Mouse (Mus musculus) T-helper 17 cell (primary cell): ENCODE results near the gene Tbx3.

ENCODE experiments used
- in situ Hi-C, 2 experiments: fragments of 300-600 bp; cut with MboI, MseI; formaldehyde crosslinking; loops; 1 replicate in 1 of 2; 2 replicates in 1 of 2; pipeline ENCODE4 v1.15.1; 2025; ENCODE audit warnings: high pct_unique_total_duplicates in 2 of 2

Tbx3 gene

DNA sequence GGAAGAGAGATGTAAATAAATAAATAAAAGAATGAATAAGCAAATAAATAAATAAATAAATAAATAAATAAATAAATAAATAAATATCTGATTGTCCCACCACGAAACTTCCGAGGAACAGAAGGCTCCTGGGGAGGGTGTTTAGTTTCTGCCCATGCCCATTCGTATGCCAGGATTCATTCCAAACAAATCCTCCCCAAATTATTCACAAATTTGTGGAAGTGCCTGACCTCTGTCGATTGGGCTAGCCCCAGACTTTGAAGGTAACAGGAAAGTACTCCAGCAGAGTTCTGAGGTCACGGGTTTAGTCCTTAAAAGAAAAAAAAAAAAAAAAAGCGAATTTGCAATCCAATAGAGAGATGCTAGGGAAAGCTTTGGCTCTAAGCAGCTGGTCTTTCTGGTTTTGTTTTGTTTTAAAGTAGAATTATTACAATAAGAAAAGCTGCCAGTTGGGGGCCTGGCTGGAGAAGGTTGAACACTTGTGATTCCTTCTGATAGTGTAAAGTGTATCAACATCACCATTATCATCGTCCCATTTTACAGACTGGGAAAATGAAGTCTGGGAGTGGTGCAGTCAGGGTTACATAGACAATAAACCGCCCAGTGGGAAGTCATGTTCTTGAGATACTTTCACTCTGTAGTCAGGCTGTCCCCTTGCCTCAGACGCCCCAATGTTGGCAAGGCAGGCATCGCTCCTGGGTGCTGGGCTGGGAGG is 9.3 kb downstream of the Tbx3 start:
- in situ Hi-C loops: loop anchor here in 1 of 2 experiments (25.0 kb wide), 1 partner anchor 1392 kb away; no protein-coding TSS in a partner anchor

DNA sequence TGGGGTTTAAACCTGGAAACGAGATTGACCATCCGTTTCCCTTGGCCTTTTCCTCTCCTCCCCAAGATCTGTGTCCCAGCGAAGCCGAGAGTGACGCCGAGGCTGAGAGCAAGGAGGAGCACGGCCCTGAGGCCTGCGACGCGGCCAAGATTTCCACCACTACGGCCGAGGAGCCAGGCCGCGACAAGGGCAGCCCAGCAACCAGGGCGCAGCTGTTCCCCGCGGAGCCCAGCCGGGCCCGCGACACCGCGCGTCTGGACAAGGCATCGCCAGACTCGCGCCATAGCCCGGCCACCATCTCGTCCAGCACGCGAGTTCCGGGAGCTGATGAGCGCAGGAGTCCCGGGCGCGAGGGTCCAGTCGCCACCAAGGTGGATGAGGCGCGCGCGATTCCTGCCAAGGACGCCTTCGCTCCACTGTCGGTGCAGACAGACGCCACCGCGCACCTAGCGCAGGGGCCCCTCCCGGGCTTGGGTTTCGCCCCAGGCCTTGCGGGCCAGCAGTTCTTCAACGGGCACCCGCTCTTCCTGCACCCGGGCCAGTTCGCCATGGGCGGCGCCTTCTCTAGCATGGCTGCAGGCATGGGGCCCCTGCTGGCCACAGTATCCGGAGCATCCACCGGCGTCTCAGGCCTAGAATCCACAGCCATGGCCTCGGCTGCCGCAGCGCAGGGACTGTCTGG is 10.0 kb downstream of the Tbx3 start:
- in situ Hi-C loops: loop anchor here in 1 of 2 experiments (25.0 kb wide), 1 partner anchor 1393 kb away; no protein-coding TSS in a partner anchor

DNA sequence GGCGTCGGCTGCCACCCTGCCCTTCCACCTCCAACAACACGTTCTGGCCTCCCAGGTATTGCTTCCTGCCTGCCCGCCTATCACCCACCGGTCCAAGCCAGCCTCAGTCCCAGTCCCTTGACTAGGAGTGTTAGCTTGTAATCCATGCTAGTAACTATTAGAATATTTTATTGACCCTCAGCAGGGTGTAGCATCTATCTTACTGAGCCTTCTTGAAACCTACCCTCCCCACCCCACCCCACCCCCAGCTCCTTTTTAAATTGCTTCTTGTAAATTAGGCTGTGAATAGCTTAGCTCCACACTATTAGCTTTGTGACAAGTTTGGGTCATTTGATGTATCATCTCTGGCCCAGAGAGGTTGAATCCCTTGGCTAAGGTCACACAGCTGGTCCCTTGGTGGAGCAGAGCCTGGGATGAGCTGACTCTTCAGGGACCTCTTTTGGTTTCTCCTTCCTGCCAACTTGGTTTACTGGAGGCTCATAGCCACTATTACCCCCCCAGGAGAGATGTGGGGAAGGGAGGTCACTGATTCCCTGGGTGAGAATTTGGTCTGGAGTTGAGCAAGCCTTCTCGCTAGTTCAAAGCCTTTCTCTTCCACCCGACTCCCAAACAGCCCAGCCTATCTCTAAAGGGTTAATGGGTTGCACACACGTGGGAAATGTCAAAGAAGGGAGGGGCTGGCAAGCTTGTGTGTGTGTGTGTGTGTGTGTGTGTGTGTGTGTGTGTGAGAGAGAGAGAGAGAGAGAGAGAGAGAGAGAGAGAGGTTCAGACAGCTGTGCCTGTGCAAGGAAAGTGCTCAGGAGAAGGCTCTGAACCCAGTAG is 10.8 kb downstream of the Tbx3 start:
- in situ Hi-C loops: loop anchor here in 1 of 2 experiments (25.0 kb wide), 1 partner anchor 1394 kb away; no protein-coding TSS in a partner anchor

DNA sequence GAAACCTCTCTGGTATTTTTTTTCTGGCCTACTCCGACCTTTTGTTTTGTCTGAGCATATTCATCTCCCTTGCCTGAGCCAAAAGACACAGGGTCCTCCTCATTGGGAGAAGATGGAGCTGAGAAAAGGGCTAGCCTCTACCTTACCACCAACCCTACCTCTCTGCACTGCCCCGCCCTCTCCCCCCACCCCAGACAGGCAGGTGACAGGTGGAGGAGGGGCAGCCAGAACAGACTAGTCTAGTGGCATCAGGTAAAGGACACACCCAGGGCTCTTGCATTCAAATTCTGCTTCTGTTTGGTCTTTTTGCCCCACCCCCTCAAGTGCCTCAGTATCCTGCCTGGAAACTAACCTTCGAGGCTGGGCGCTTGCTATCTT is 11.4 kb downstream of the Tbx3 start:
- in situ Hi-C loops: loop anchor here in 1 of 2 experiments (25.0 kb wide), 1 partner anchor 1395 kb away; no protein-coding TSS in a partner anchor

DNA sequence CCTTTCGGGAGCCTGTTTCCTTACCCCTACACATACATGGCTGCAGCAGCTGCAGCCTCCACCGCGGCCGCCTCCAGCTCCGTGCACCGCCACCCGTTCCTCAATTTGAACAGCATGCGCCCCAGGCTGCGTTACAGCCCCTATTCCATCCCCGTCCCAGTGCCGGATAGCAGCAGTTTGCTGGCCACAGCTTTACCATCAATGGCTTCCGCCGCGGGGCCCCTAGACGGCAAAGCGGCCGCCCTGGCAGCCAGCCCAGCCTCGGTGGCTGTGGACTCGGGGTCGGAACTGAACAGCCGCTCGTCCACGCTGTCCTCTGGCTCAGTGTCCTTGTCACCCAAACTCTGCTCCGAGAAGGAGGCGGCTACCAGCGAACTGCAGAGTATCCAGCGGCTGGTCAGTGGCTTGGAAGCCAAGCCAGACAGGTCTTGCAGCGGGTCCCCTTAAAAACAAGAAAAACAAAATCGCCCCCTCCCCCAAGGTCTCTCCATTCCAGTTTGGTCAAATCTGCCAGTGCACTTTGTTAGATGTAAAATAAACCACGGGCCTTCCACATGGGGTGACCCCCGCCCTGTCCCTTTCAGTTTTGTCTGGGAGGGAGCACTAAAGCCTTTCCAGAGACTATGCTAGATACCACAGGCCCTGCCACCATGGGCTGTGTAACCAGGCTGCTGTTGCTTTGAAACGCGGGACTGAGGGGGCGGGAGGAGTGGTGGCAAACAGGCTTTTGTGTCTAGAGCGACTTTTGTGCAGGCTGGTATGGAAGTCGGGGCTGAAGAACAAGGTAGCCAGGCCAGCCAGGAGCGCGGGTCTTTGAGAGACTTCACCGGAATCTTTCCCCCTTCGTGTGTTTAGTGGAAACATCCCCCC is 12.4 kb downstream of the Tbx3 start:
- in situ Hi-C loops: loop anchor here in 1 of 2 experiments (25.0 kb wide), 1 partner anchor 1396 kb away; no protein-coding TSS in a partner anchor

DNA sequence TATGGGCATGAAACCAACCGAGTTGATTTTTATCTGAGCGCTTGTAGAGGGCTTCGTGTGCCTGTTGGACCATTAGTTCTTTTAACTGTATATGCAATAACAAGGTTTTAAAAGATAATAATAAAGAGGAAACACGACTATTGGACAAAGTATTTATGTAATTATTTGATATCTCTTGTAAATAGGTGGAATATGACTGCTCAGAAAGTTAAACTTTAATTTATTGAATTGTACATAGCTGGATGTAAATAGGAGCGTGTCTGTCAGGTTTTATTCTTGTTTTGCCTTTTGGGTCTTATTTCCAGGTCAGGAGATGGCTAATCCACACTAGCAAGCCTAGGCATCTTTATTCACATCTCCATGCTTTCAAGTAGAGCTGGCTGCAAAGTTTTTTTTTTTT is 13.4 kb downstream of the Tbx3 start:
- in situ Hi-C loops: loop anchor here in 1 of 2 experiments (25.0 kb wide), 1 partner anchor 1397 kb away; no protein-coding TSS in a partner anchor

DNA sequence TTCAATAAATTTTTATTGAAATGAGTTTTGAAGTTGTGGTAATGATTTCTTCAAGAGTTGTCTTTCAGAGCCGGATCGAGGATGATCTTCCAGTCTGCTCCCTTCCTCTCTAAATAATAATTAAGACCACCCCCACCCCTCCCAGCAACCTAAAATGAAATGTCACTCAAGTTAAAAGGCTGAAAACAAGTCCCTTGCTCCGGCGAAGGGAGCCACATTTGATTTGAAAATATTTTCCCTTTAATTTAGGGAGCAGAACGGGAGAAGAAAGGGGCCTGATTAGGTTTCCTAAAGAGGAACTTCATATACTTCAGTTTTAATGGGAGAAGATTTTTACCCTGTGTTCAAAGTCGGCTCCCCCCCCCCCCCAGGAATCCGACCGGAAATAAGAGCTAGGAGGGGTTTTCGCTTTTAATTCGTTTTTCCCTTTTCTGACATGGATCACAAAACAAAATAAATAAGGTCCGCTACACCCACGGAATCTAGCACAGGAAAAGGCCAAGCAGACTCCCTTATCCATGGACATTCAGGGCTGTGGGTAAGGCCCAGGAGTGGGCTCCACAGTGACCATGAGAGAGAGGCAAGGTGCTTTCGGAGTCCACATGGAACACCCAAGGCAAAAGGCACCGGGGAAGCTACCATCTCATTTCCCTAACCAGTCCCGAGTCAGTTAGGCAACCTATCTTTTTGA is 14.4 kb downstream of the Tbx3 start:
- in situ Hi-C loops: loop anchor here (5.0 to 25.0 kb wide), 2 partner anchors 903 to 1398 kb away; no protein-coding TSS in a partner anchor

DNA sequence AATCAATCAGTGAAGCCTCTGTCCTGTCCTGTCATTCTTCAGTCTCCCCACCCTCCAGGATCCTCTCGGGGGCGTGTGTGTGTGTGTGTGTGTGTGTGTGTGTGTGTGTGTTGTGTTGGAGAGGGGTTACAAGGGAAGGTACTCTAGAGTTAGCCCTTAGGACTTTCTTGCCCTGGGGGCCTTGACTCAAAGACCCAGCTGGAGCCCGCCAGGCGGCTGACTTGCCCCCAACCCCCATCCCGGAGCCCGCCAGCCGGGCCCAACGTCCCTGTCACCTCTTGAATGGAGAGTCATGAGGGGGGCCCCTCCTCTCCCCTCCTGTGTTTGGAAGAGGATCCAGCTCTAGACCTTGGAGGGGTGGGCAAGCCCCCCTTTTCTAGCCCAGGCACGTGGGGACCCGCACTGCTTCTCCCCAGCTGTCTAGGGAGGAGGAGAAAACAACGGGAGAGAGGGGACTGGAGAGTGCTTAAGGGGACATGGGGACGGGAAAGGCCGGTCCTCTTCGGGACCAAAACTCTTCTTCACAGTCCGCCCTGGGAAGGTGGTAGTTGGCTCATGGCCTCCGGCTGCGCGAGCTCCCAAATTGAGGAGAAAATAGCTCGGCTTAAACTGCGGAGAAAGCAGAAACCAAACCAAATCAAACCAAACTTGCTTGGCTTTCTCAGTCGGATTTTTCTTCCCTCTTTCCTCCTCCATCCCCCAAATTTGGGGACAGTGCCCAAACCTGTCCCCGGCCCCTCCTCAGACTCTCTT is 15.2 kb downstream of the Tbx3 start:
- in situ Hi-C loops: loop anchor here (5.0 to 25.0 kb wide), 2 partner anchors 903 to 1398 kb away; no protein-coding TSS in a partner anchor

DNA sequence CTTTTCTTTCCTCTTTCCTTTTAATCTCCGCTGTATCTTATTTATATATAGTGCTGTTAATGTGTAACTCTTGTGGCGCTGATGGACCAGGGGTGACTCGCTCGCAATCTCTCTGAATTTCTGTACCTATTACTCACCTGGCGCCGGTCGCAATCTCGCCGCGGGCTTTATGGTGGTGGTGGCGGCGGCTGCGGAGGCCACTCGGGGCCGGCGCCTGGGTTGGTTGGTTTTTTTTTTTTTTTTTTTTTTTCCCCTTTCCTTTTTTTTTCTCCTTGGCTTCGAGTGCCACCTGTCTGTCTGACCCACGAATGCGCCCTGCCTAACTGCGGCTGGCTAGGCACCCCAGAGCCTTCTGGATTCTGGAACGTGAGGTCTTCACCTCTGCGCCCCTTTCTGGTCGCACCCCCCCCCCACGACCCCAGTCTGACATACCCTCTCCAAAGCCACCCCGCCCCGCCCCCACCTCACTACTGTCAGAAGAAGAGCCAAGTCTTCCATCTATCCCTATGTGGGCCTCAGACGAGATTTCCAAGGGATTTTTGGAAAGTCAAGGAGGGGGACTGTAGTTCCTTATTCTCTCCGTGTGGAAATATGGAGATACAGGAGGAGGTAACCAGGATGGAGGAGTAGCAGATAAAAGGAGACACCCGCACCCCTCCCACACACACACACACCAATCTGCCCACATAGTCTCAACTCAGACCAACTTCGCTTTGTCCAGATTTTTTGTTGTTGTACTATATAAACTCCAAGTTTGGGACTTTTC is 15.9 kb downstream of the Tbx3 start:
- in situ Hi-C loops: loop anchor here (5.0 to 25.0 kb wide), 2 partner anchors 904 to 1399 kb away; no protein-coding TSS in a partner anchor

DNA sequence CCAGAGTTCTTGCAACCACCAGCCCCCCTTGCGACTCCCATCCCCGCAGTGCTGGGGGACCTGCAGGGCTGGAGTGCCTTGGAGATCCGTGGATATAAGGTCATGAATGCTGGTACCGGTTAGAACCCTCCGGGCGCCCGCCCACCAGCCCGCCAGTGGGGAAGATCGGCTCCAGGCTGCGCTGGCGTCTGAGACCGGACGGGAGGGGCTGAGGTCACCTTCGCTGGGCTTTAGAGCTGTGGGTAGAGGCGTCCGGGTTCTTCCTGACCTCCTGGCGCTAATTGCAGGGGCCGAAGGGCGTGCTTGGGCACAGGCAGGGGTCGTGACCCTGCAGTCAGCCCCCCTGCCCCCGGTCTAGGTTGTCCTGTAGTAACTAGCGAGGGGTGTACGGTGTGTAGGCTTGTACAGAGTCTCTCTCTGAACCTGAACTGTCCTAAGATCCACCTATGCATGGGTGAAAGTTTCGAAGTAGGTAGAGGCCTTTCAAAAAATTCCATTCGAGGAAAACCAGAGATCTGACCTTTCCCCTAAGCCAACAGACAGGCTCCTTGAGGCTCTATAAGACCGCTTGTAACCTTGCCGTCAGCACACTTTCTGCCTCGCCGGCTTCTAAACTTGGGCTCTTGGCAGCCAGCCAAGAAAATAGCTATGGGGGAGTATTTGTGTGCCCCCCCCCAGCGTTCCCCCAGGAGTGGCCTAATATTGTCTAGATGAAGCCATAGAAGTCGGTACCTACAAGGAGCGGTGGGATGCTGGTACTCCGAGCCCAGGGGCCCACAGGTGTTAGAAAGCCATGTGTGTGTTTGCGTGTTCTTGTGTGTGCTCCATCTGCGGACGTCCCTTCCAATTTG is 16.8 kb downstream of the Tbx3 start:
- in situ Hi-C loops: loop anchor here (5.0 to 25.0 kb wide), 2 partner anchors 905 to 1400 kb away; no protein-coding TSS in a partner anchor

DNA sequence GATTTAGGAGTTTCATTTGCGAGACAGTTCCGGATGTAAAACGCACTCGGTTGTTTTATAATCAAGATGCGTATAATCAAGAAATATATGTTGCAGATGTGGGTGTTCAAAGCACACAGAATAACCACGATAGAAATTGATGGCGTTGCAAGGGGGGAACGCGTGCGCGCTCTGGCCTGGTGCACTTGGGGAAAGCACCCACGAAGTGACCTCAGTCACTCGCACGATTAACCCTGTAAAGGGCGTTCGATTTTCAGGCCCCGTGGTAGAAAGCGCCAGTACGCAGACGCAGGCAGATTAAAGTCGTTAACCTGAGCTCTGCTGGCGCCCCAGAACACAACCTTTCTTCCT is 17.4 kb downstream of the Tbx3 start:
- in situ Hi-C loops: loop anchor here (5.0 to 25.0 kb wide), 2 partner anchors 906 to 1401 kb away; no protein-coding TSS in a partner anchor

DNA sequence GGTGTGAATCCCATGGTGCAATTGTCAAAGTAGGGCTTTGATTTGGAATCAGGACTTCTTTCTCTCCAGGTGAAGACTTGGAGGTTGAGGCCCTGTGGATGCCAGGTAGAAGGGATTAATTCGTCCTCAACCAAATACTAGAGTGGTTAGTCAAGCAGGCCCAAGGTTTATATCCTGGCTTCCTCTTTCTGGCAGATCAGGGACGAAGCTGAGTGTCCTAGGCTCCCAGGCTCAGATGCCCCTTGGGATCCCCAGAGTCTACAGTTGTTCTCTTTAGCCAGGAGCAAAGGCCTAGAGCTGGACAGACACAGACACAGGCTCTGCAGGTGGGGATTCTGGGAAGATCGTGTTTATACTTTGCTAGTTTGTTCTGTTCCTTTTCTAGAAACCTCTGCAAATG is 17.8 kb downstream of the Tbx3 start:
- in situ Hi-C loops: loop anchor here (5.0 to 25.0 kb wide), 2 partner anchors 906 to 1401 kb away; no protein-coding TSS in a partner anchor

DNA sequence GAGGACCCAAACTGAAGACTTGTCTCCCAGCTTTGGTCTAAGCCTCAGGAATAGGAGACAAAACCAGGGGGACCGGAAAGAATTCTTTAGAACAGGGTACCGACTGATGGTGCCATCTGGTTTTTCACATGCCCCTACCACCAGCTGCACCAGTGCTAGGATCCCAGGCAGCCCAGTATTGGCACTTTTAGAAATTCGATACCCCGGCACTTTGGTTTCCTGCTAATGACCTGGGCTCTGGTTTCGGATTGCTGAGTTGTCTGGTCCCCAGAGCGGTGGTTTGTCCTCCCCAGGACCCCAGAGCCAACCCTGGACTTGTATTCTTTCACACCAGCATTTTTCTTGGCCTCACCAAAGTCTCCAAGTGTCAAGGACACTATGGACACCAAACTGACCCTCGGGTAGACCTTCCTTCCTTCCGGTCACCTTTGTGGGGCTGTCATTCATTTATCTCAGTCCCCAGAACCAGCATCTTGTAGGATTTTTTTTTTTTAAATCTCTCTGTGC is 18.5 kb downstream of the Tbx3 start:
- in situ Hi-C loops: loop anchor here (5.0 to 25.0 kb wide), 2 partner anchors 907 to 1402 kb away; no protein-coding TSS in a partner anchor

DNA sequence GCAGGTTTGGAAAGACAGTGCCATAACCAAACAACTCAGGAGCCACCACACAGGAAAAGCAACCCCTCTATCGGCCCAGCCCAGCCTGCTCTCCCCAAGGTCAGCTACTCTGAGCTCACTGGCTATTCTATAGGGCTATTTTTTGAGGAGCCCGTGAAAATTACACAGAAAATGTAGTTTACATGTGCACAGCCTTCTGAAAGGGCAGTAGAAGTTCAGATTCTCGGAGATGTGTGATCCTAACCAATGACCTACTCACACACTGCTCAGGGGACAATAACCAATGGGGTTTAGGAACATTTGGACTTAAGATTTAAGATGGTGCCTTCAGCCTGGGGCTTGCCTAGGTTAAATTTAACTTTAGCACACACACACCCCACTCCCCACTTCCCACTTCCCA is 19.0 kb downstream of the Tbx3 start:
- in situ Hi-C loops: loop anchor here (5.0 to 25.0 kb wide), 2 partner anchors 907 to 1402 kb away; no protein-coding TSS in a partner anchor

DNA sequence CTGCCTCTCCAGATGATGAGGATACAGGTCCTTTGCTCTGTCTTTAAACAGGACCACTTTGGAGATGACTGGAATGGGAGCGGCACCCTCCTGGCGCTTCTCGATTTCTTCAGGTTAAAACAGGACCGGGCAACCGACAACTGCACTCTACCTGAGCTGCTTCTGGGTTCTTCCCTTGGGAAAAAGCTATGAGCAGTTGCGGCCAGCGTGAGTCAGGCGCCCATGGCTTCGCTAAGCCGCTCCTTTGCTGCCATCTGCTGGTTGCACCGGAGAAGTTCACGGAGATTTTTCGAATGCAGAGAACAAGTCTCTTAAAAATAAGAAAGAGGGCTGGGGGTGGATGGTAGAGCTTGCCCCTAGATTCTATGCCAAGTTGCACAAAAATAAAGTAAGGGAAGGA is 20.6 kb downstream of the Tbx3 start:
- in situ Hi-C loops: loop anchor here (5.0 to 25.0 kb wide), 2 partner anchors 809 to 1404 kb away; no protein-coding TSS in a partner anchor

DNA sequence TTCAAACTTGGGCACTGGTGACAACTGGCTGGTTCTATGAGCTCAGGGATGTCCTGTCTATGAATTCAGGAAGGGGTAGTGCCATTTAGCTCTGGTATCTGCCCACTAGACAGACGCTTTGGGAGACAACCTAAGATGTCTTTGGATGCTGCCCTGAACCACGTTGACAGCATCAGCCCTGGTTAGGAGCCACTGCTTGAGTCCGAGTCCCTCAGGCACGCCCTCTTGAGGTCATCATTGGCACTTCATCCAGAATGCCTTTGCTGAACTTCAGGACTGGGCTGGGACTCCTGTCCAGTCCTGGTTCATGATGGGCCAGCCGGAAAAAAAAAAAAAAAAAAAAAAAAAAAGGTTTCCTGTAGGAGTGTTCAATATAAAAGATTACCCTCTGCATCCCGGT is 22.0 kb downstream of the Tbx3 start:
- in situ Hi-C loops: loop anchor here (5.0 to 25.0 kb wide), 2 partner anchors 810 to 1405 kb away; no protein-coding TSS in a partner anchor

DNA sequence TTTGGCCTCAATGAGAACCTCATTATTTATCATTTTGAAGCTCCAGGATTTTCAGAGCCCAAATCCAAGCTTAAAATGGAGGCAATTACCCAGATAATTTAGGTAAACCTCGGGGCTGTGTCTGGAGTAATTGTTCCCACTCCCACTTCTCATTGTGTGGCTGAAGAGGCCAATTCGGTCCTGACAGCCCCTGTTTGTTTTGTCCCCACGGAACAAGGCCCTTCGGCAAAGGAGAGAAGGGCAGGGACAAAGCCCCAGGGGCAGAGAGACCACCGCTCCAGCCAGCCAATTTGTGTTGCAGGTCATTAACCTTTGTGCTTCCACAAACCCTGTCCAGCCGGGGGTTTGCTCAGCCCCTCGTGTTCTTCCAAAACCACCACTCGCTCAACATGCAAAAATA is 24.4 kb downstream of the Tbx3 start:
- in situ Hi-C loops: loop anchor here (5.0 to 25.0 kb wide), 3 partner anchors 813 to 1408 kb away; no protein-coding TSS in a partner anchor
